In genomic region chr5:86190290-86190689, GRCm38 (mm10) we compare ENCODE assay signal across 19 mouse cellular contexts. TPM values are rescaled to one million over a fixed set of nuclear protein-coding genes. Genes with fewer than 3 reads are reported as not detected.
DNase-seq lines count a peak whose midpoint lies in the region; ATAC-seq and TF ChIP-seq lines count a peak whose summit lies in the region.
"Had no signal": no experiment of that assay in that cellular context is flagged by ENCODE, and none has a peak within 500 bp of the region (broad histone marks: within the 10 kb centered on the region; RNA-seq: fewer than 3 reads in every experiment).

No protein-coding gene starts in this region.

- H3K9me3 ChIP-seq in heart, embryonic 12.5 days (replicated peaks): no peaks in the 10 kb centered on the region
- no peaks in the 10 kb centered on the region for H3K9me3 ChIP-seq in lung, postnatal 0 days (ENCODE audit: low read length)
- H3K9me3 ChIP-seq in intestine, embryonic 15.5 days: no peaks in the 10 kb centered on the region
- H3K9me3 ChIP-seq: embryonic facial prominence, embryonic 10.5 days; limb, embryonic 10.5 days; liver, embryonic 15.5 days; megakaryocyte, embryonic 14.5 days; neural tube, embryonic 13.5 days; stomach, embryonic 15.5 days had no signal

- H3K4me3 ChIP-seq in heart, embryonic 12.5 days: no peak overlapping the region
- no peak overlapping the region for H3K4me3 ChIP-seq in lung, postnatal 0 days (ENCODE audit: low read depth, low read length)
- no peak overlapping the region for H3K4me3 ChIP-seq in intestine, embryonic 15.5 days (replicated peaks)
- H3K4me3 ChIP-seq: embryonic facial prominence, embryonic 10.5 days; erythroblast, embryonic 14.5 days; limb, embryonic 10.5 days; liver, embryonic 15.5 days; megakaryocyte, embryonic 14.5 days; neural tube, embryonic 13.5 days; stomach, embryonic 15.5 days had no signal

- no peaks in the 10 kb centered on the region for H3K36me3 ChIP-seq in heart, embryonic 12.5 days
- H3K36me3 ChIP-seq in lung, postnatal 0 days (ENCODE audit: insufficient read depth, low read length): no peaks in the 10 kb centered on the region
- no peaks in the 10 kb centered on the region for H3K36me3 ChIP-seq in splenic B cell, adult 2 months (ENCODE audit: control insufficient read depth, insufficient read depth, low read length, poor library complexity, severe bottlenecking)
- no peaks in the 10 kb centered on the region for H3K36me3 ChIP-seq in intestine, embryonic 15.5 days
- H3K36me3 ChIP-seq: embryonic facial prominence, embryonic 10.5 days; limb, embryonic 10.5 days; liver, embryonic 15.5 days; neural tube, embryonic 13.5 days; stomach, embryonic 15.5 days had no signal

- H3K4me2 ChIP-seq in heart, embryonic 12.5 days: no peak overlapping the region
- H3K4me2 ChIP-seq in lung, postnatal 0 days (replicated peaks; ENCODE audit: low read depth, low read length): no peak overlapping the region
- H3K4me2 ChIP-seq in intestine, embryonic 15.5 days (replicated peaks): no peak overlapping the region
- H3K4me2 ChIP-seq: liver, embryonic 15.5 days; neural tube, embryonic 13.5 days; stomach, embryonic 15.5 days had no signal

- no peaks in the 10 kb centered on the region for H3K4me1 ChIP-seq in heart, embryonic 12.5 days (replicated peaks)
- no peaks in the 10 kb centered on the region for H3K4me1 ChIP-seq in lung, postnatal 0 days (ENCODE audit: insufficient read depth, low read depth, low read length)
- no peaks in the 10 kb centered on the region for H3K4me1 ChIP-seq in intestine, embryonic 15.5 days (replicated peaks)
- H3K4me1 ChIP-seq: embryonic facial prominence, embryonic 10.5 days; limb, embryonic 10.5 days; liver, embryonic 15.5 days; neural tube, embryonic 13.5 days; stomach, embryonic 15.5 days had no signal

- no peak overlapping the region for H3K9ac ChIP-seq in heart, embryonic 12.5 days
- no peak overlapping the region for H3K9ac ChIP-seq in lung, postnatal 0 days (replicated peaks; ENCODE audit: low read depth)
- H3K9ac ChIP-seq in intestine, embryonic 15.5 days: no peak overlapping the region
- H3K9ac ChIP-seq: liver, embryonic 15.5 days; neural tube, embryonic 13.5 days; stomach, embryonic 15.5 days had no signal

- no peak overlapping the region for H3K27ac ChIP-seq in heart, embryonic 12.5 days (ENCODE audit: poor library complexity, severe bottlenecking)
- H3K27ac ChIP-seq in lung, postnatal 0 days (ENCODE audit: low read length): no peak overlapping the region
- no peak overlapping the region for H3K27ac ChIP-seq in intestine, embryonic 15.5 days
- H3K27ac ChIP-seq: embryonic facial prominence, embryonic 10.5 days; hindbrain, postnatal 0 days; limb, embryonic 10.5 days; liver, embryonic 15.5 days; neural tube, embryonic 13.5 days; stomach, embryonic 15.5 days had no signal

- no peak for TF ChIP-seq EP300 in lung, postnatal 0 days (IDR thresholded peaks at IDR 0.05)

- H3K27me3 ChIP-seq in heart, embryonic 12.5 days (replicated peaks): no peaks in the 10 kb centered on the region
- H3K27me3 ChIP-seq in lung, postnatal 0 days (replicated peaks; ENCODE audit: insufficient read depth, low read length): no peaks in the 10 kb centered on the region
- no peaks in the 10 kb centered on the region for H3K27me3 ChIP-seq in splenic B cell, adult 2 months (ENCODE audit: control insufficient read depth, insufficient read depth, low read length, poor library complexity, severe bottlenecking)
- no peaks in the 10 kb centered on the region for H3K27me3 ChIP-seq in intestine, embryonic 15.5 days (replicated peaks)
- H3K27me3 ChIP-seq: liver, embryonic 15.5 days; megakaryocyte, embryonic 14.5 days; neural tube, embryonic 13.5 days; stomach, embryonic 15.5 days had no signal

- 50% methylated on average over 15 of the region's 15 CpGs for WGBS in heart, embryonic 12.5 days
- 56% methylated on average over 15 of the region's 15 CpGs for WGBS in lung, postnatal 0 days
- 53% methylated on average over 15 of the region's 15 CpGs for WGBS in intestine, embryonic 15.5 days

- peak; percentile 92 for DNase-seq in heart, adult 11 months
- peak; percentile 10 for DNase-seq in lung, postnatal 25 days (ENCODE audit: low spot score)
- no peak for DNase-seq in lung, postnatal 0 days (ENCODE audit: low spot score)
- peak; percentile 7 for DNase-seq in brain, adult 2 months (ENCODE audit: low read depth, low spot score)
- peak; percentile 38 for DNase-seq in splenic B cell, adult 2 months (ENCODE audit: low read depth, low spot score)
- DNase-seq: cerebellum, adult 9-11 months; layer of hippocampus, postnatal 36 days had no signal

- no peak for TF ChIP-seq CTCF in lung, postnatal 0 days (IDR thresholded peaks at IDR 0.05)

- ATAC-seq in heart, embryonic 12.5 days (ENCODE audit: insufficient number of reproducible peaks, low FRiP score): no peak
- no peak for ATAC-seq in lung, postnatal 0 days
- ATAC-seq in intestine, embryonic 15.5 days: no peak

RNA-seq across cellular contexts. Expression of gene Gnrhr, which starts 7.4 kb away (rescaled TPM):
- polyA plus RNA-seq in heart, embryonic 12.5 days (2016; fragmentation: Nextera tagmentation; extraction: Ambion mirVana): not detected in 2 replicates
- polyA plus RNA-seq in lung, postnatal 0 days (2015; fragmentation: Nextera tagmentation; extraction: Ambion mirVana): 0.05 TPM in 1 of 2 replicates, not detected in the other
- not detected in 2 replicates for polyA plus RNA-seq in intestine, embryonic 15.5 days (2015; fragmentation: Nextera tagmentation; extraction: Ambion mirVana)
- polyA plus RNA-seq: embryonic facial prominence, embryonic 10.5 days; erythroblast, embryonic 14.5 days; limb, embryonic 10.5 days; liver, embryonic 15.5 days; midbrain, postnatal 0 days; neural tube, embryonic 13.5 days; small intestine, adult 2 months; stomach, embryonic 15.5 days had no signal

RNA-seq across cellular contexts. Expression of gene Uba6, which starts 17.7 kb away (rescaled TPM):
- 12.3 and 14.1 TPM in 2 replicates for polyA plus RNA-seq in heart, embryonic 12.5 days (2016; fragmentation: Nextera tagmentation; extraction: Ambion mirVana)
- 3.9 and 4.7 TPM in 2 replicates for polyA plus RNA-seq in lung, postnatal 0 days (2015; fragmentation: Nextera tagmentation; extraction: Ambion mirVana)
- polyA plus RNA-seq in intestine, embryonic 15.5 days (2015; fragmentation: Nextera tagmentation; extraction: Ambion mirVana): 10.7 and 12.5 TPM in 2 replicates
